In the genomic region with DNA sequence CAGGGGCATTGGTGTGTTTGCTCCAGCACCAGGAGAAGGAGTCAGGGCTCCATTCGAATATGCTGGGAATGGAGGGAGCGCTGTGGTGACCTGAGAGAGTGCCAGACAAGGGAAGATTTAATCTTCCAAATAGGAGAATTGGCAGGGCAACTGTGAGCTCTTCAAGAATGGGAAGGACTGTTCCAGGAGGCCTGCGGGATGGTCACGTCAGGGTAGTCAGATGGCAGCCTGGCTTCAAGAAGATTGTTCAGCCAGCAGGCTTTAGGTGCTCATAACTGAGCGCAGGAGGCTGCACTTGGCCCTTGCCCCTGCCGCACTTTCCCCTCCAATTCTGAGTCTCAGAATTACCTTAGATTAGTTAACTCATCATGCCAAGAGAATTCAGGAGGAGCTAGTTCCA, we compare ENCODE assay signal across 20 mouse cellular contexts. TPM values are rescaled to one million over a fixed set of nuclear protein-coding genes. Genes with fewer than 3 reads are reported as not detected.
"Had no signal": no experiment of that assay in that cellular context is flagged by ENCODE, and none has a peak within 500 bp of the region (broad histone marks: within the 10 kb centered on the region; RNA-seq: fewer than 3 reads in every experiment).

No protein-coding gene starts in this region.

- H3K9me3 ChIP-seq: limb, embryonic 12.5 days; limb, embryonic 15.5 days; midbrain, embryonic 12.5 days; midbrain, embryonic 15.5 days; neural tube, embryonic 13.5 days had no signal

- H3K27me3 ChIP-seq: limb, embryonic 12.5 days; limb, embryonic 15.5 days; midbrain, embryonic 12.5 days; midbrain, embryonic 15.5 days; neural tube, embryonic 13.5 days had no signal

- H3K4me1 ChIP-seq: limb, embryonic 12.5 days; limb, embryonic 15.5 days; midbrain, embryonic 12.5 days; midbrain, embryonic 15.5 days; neural tube, embryonic 13.5 days had no signal

- DNase-seq: kidney, postnatal 25 days; layer of hippocampus, adult 9-11 months; liver, postnatal 0 days; lung, embryonic 14.5 days; retina, postnatal 1 day; right cerebral cortex, postnatal 25 days; thymus, adult 18-20 months; thymus, postnatal 36 days had no signal

- H3K36me3 ChIP-seq: limb, embryonic 12.5 days; limb, embryonic 15.5 days; midbrain, embryonic 12.5 days; midbrain, embryonic 15.5 days; neural tube, embryonic 13.5 days had no signal

- H3K4me3 ChIP-seq: layer of hippocampus, adult 2 months; limb, embryonic 12.5 days; limb, embryonic 15.5 days; midbrain, embryonic 12.5 days; midbrain, embryonic 15.5 days; neural tube, embryonic 13.5 days had no signal

- H3K27ac ChIP-seq: kidney, postnatal 0 days; layer of hippocampus, adult 2 months; limb, embryonic 12.5 days; limb, embryonic 15.5 days; liver, embryonic 14.5 days; macrophage; midbrain, embryonic 12.5 days; midbrain, embryonic 15.5 days; neural tube, embryonic 13.5 days had no signal

RNA-seq across cellular contexts. Expression of a gene that starts 36.2 kb away (rescaled TPM):
- total RNA-seq: left cerebral cortex, postnatal 36 days; megakaryocyte, adult 5-6 weeks; neutrophil, adult 5-6 weeks had no signal
- polyA plus RNA-seq: macrophage had no signal
